Mouse (Mus musculus) limb, embryonic 10.5 days (tissue): ENCODE data around the gene Pik3r1. TPM values are rescaled to one million over a fixed set of nuclear protein-coding genes. Genes with fewer than 3 reads are reported as not detected.

Experiments
- DNase-seq: peaks from one replicate; pipeline ENCODE4 v3.0.0-alpha.2; 2017; ENCODE audit warnings: low spot score
- H3K27ac ChIP-seq: fragments of 300-500 bp; sonication (generic); 2 replicates; pipeline ENCODE4 v1.5.1; 2016; ENCODE audit warnings: mild to moderate bottlenecking
- H3K27me3 ChIP-seq: fragments of 300-500 bp; sonication (generic); 2 replicates; pipeline ENCODE4 v1.6.1; 2016; ENCODE audit warnings: low read depth, mild to moderate bottlenecking; ENCODE audit not compliant: poor library complexity, severe bottlenecking
- H3K36me3 ChIP-seq: fragments of 300-500 bp; sonication (generic); 2 replicates; pipeline ENCODE4 v1.6.1; 2016; ENCODE audit warnings: mild to moderate bottlenecking, moderate library complexity
- H3K4me1 ChIP-seq: fragments of 300-500 bp; sonication (generic); 2 replicates; pipeline ENCODE4 v1.6.1; 2016
- H3K4me3 ChIP-seq: fragments of 300-500 bp; sonication (generic); 2 replicates; pipeline ENCODE4 v1.5.1; 2016; ENCODE audit warnings: mild to moderate bottlenecking, moderate library complexity
- H3K9me3 ChIP-seq: fragments of 300-500 bp; sonication (generic); replicated peaks from 2 replicates; pipeline ENCODE4 v1.6.1; 2016; ENCODE audit warnings: mild to moderate bottlenecking
- WGBS: fragments of 180-500 bp; shearing (Covaris S2); methylation state at CpG from one replicate; pipeline ENCODE4 v1.1.7; 2016; 5-methylcytosine and 5-hydroxymethylcytosine counted together
- polyA plus RNA-seq: library from polyadenylated mRNA; unstranded; fragments of >200 nt; fragmentation: Nextera tagmentation; extraction: Ambion mirVana; gene quantifications from 2 replicates; pipeline ENCODE4 v1.2.1, GENCODE M21; 2016

Pik3r1 gene
- polyA plus RNA-seq, 1 experiment from 2014 or later: 13.9 TPM

GRCm38 (mm10) chr13:101798522-101798921, 30.5 kb upstream of the Pik3r1 start:
- Histone ChIP-seq H3K4me1 (peaks cover 11% of the 10 kb centered on the region; the same call in 1 of the 2 replicates), H3K36me3 (no peaks in the 10 kb centered on the region), H3K27ac (no peak overlapping the region), H3K27me3 (peaks cover 42% of the 10 kb centered on the region), H3K4me3 (no peak overlapping the region), H3K9me3 (no peaks in the 10 kb centered on the region)
- WGBS: 89% methylated on average over 4 of the region's 4 CpGs
- no peak for DNase-seq

GRCm38 (mm10) chr13:101796983-101797382, 29.0 kb upstream of the Pik3r1 start:
- no peak overlapping the region for H3K4me3 ChIP-seq
- H3K27ac ChIP-seq: no peak overlapping the region
- H3K4me1 ChIP-seq: peaks cover 11% of the 10 kb centered on the region; the same call in 1 of the 2 replicates
- peaks cover 38% of the 10 kb centered on the region for H3K27me3 ChIP-seq
- no peak for DNase-seq
- H3K9me3 ChIP-seq: no peaks in the 10 kb centered on the region
- 66% methylated on average over 6 of the region's 6 CpGs for WGBS
- H3K36me3 ChIP-seq: no peaks in the 10 kb centered on the region

GRCm38 (mm10) chr13:101785705-101786104, 17.7 kb upstream of the Pik3r1 start:
- no peak for DNase-seq
- H3K36me3 ChIP-seq: no peaks in the 10 kb centered on the region
- H3K27me3 ChIP-seq: no peaks in the 10 kb centered on the region
- no peaks in the 10 kb centered on the region for H3K9me3 ChIP-seq
- WGBS: 68% methylated on average over 4 of the region's 4 CpGs
- H3K27ac ChIP-seq: no peak overlapping the region
- H3K4me1 ChIP-seq: no peaks in the 10 kb centered on the region
- no peak overlapping the region for H3K4me3 ChIP-seq

- no peaks in the 10 kb centered on the region for H3K9me3 ChIP-seq
- DNase-seq: no peak
- H3K27me3 ChIP-seq: no peaks in the 10 kb centered on the region
- WGBS: 94% methylated on average over 13 of the region's 13 CpGs
- no peak overlapping the region for H3K4me3 ChIP-seq
- H3K4me1 ChIP-seq: no peaks in the 10 kb centered on the region
- H3K36me3 ChIP-seq: no peaks in the 10 kb centered on the region
- no peak overlapping the region for H3K27ac ChIP-seq
Observed at GRCm38 (mm10) chr13:101784651-101785289, 16.8 kb upstream of the Pik3r1 start.

- no peaks in the 10 kb centered on the region for H3K9me3 ChIP-seq
- no peak for DNase-seq
- no peaks in the 10 kb centered on the region for H3K27me3 ChIP-seq
- H3K4me1 ChIP-seq: no peaks in the 10 kb centered on the region
- H3K36me3 ChIP-seq: no peaks in the 10 kb centered on the region
- WGBS: 94% methylated on average over 4 of the region's 4 CpGs
- no peak overlapping the region for H3K27ac ChIP-seq
- H3K4me3 ChIP-seq: no peak overlapping the region
Observed at GRCm38 (mm10) chr13:101779011-101779410, 11.0 kb upstream of the Pik3r1 start.

GRCm38 (mm10) chr13:101777851-101778250, 9.8 kb upstream of the Pik3r1 start:
- no peak for DNase-seq
- H3K27ac ChIP-seq: no peak overlapping the region
- no peak overlapping the region for H3K4me3 ChIP-seq
- no peaks in the 10 kb centered on the region for H3K36me3 ChIP-seq
- WGBS: 84% methylated on average over 3 of the region's 3 CpGs
- H3K9me3 ChIP-seq: no peaks in the 10 kb centered on the region
- no peaks in the 10 kb centered on the region for H3K27me3 ChIP-seq
- no peaks in the 10 kb centered on the region for H3K4me1 ChIP-seq

GRCm38 (mm10) chr13:101771071-101771470, 3.1 kb upstream of the Pik3r1 start:
- no peak for DNase-seq

GRCm38 (mm10) chr13:101769955-101770354, 1.9 kb upstream of the Pik3r1 start:
- 86% methylated on average over 4 of the region's 4 CpGs for WGBS

More at GRCm38 (mm10) chr13:101771071-101771470, 3.1 kb upstream of the Pik3r1 start:
- Histone ChIP-seq H3K36me3 (no peaks in the 10 kb centered on the region), H3K4me1 (peaks cover 16% of the 10 kb centered on the region), H3K4me3 (no peak overlapping the region), H3K27ac (no peak overlapping the region), H3K9me3 (no peaks in the 10 kb centered on the region), H3K27me3 (0 out of 2 replicates have a peak, but pooled peaks cover under 1% of the 10 kb centered on the region)

GRCm38 (mm10) chr13:101768630-101768991, 594 bp upstream of the Pik3r1 start:
- DNase-seq: no peak

More at GRCm38 (mm10) chr13:101769955-101770354, 1.9 kb upstream of the Pik3r1 start:
- H3K4me3 ChIP-seq: no peak overlapping the region
- DNase-seq: no peak
- no peaks in the 10 kb centered on the region for H3K36me3 ChIP-seq
- H3K27ac ChIP-seq: no peak overlapping the region
- 0 out of 2 replicates have a peak, but pooled peaks cover 8% of the 10 kb centered on the region for H3K27me3 ChIP-seq
- H3K9me3 ChIP-seq: no peaks in the 10 kb centered on the region
- H3K4me1 ChIP-seq: peaks cover 19% of the 10 kb centered on the region

GRCm38 (mm10) chr13:101767013-101767808, 806 bp downstream of the Pik3r1 start:
- Histone ChIP-seq H3K27ac (peak overlapping the region; percentile 91), H3K4me3 (peak overlapping the region; percentile 90), H3K27me3 (peaks cover 9% of the 10 kb centered on the region; the same call in 1 of the 2 replicates), H3K4me1 (peaks cover 28% of the 10 kb centered on the region), H3K9me3 (no peaks in the 10 kb centered on the region), H3K36me3 (no peaks in the 10 kb centered on the region)
- peak; percentile 76 for DNase-seq
- under 1% methylated on average over 59 of the region's 60 CpGs for WGBS

More at GRCm38 (mm10) chr13:101768630-101768991, 594 bp upstream of the Pik3r1 start:
- Histone ChIP-seq H3K9me3 (no peaks in the 10 kb centered on the region), H3K4me3 (peak overlapping the region; percentile 90), H3K27me3 (0 out of 2 replicates have a peak, but pooled peaks cover 9% of the 10 kb centered on the region), H3K4me1 (peaks cover 26% of the 10 kb centered on the region), H3K27ac (peak overlapping the region; percentile 91), H3K36me3 (no peaks in the 10 kb centered on the region)
- WGBS: under 1% methylated on average over 17 of the region's 17 CpGs

GRCm38 (mm10) chr13:101766605-101767012, 1.4 kb downstream of the Pik3r1 start:
- Histone ChIP-seq H3K9me3 (no peaks in the 10 kb centered on the region), H3K4me3 (peak overlapping the region; percentile 90), H3K4me1 (peaks cover 30% of the 10 kb centered on the region), H3K36me3 (no peaks in the 10 kb centered on the region), H3K27me3 (peaks cover 9% of the 10 kb centered on the region; the same call in 1 of the 2 replicates), H3K27ac (peak overlapping the region; percentile 91)
- no peak for DNase-seq
- 1% methylated on average over 5 of the region's 5 CpGs for WGBS

- WGBS: 26% methylated on average over 3 of the region's 3 CpGs
- H3K27ac ChIP-seq: no peak overlapping the region
- DNase-seq: no peak
- H3K9me3 ChIP-seq: no peaks in the 10 kb centered on the region
- H3K4me3 ChIP-seq: peak overlapping the region; percentile 90
- no peaks in the 10 kb centered on the region for H3K36me3 ChIP-seq
- peaks cover 36% of the 10 kb centered on the region for H3K4me1 ChIP-seq
- H3K27me3 ChIP-seq: peaks cover 9% of the 10 kb centered on the region; the same call in 1 of the 2 replicates
Observed at GRCm38 (mm10) chr13:101765976-101766375, 2.0 kb downstream of the Pik3r1 start.

GRCm38 (mm10) chr13:101764111-101764510, 3.9 kb downstream of the Pik3r1 start:
- no peaks in the 10 kb centered on the region for H3K9me3 ChIP-seq
- no peak for DNase-seq
- H3K4me3 ChIP-seq: no peak overlapping the region
- peaks cover 54% of the 10 kb centered on the region for H3K4me1 ChIP-seq
- no peaks in the 10 kb centered on the region for H3K36me3 ChIP-seq
- no peak overlapping the region for H3K27ac ChIP-seq
- WGBS: 73% methylated on average over 5 of the region's 5 CpGs
- peaks cover 9% of the 10 kb centered on the region; the same call in 1 of the 2 replicates for H3K27me3 ChIP-seq
